Mouse (Mus musculus): ENCODE results near the gene Bmt2. TPM values are rescaled to one million over a fixed set of nuclear protein-coding genes. Genes with fewer than 3 reads are reported as not detected.

The Bmt2 gene
- polyA plus RNA-seq, 1 experiment from 2014 or later = 9.7 TPM

- DNase-seq (ENCODE audit: low spot score) = no peak
- no peak overlapping the region for H3K4me2 ChIP-seq (replicated peaks; ENCODE audit: low read depth, low read length)
- ATAC-seq = no peak
- no peak overlapping the region for H3K27ac ChIP-seq (ENCODE audit: low read length)
- H3K4me1 ChIP-seq (ENCODE audit: insufficient read depth, low read depth, low read length) = no peaks in the 10 kb centered on the region
- TF ChIP-seq CTCF (IDR thresholded peaks at IDR 0.05) (no peak), EP300 (IDR thresholded peaks at IDR 0.05) (no peak)
- no peaks in the 10 kb centered on the region for H3K36me3 ChIP-seq (ENCODE audit: insufficient read depth, low read length)
- H3K27me3 ChIP-seq (replicated peaks; ENCODE audit: insufficient read depth, low read length) = no peaks in the 10 kb centered on the region
- H3K9me3 ChIP-seq (ENCODE audit: low read length) = no peaks in the 10 kb centered on the region
- H3K4me3 ChIP-seq (ENCODE audit: low read depth, low read length) = no peak overlapping the region
- no peak overlapping the region for H3K9ac ChIP-seq (replicated peaks; ENCODE audit: low read depth)
These were observed 12.6 kb upstream of the Bmt2 start for GRCm38 (mm10) chr6:13690398-13690797.

DNA sequence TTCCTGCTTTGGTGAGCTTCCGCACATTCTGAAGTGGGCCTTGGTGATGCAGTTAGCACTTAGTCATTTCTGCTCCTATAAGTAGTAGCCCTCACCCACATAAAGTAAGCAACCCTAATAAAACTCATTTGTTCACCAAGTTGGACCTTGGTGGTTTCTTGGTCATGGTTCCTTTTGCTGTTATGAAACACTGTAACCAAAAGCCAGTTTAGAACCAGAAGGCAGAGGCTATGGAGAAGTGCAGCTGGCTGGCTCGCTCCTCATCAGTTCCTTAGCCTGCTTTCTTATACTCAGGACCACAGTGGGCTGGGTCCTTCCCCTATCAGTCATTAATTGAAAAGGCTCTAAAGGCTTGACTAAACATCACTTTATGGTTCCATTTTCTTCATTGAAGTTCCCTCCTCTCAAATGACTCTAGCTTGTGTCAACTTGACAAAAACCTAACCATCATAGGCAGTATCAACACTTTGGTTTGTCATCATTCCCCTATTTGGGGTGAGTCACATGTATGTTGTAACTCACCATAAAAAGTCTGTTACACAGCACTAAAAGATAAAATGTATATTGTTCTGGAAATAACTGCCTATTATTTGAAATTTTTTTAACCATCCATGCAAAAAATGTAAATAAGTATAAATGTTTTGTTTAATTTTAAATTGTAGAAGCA, 6.3 kb upstream of the Bmt2 start:
- Histone ChIP-seq H3K9ac (replicated peaks; ENCODE audit: low read depth) (no peak overlapping the region), H3K4me1 (ENCODE audit: insufficient read depth, low read depth, low read length) (no peaks in the 10 kb centered on the region), H3K9me3 (ENCODE audit: low read length) (no peaks in the 10 kb centered on the region), H3K36me3 (ENCODE audit: insufficient read depth, low read length) (no peaks in the 10 kb centered on the region), H3K4me3 (ENCODE audit: low read depth, low read length) (no peak overlapping the region), H3K27ac (ENCODE audit: low read length) (no peak overlapping the region), H3K27me3 (replicated peaks; ENCODE audit: insufficient read depth, low read length) (no peaks in the 10 kb centered on the region), H3K4me2 (replicated peaks; ENCODE audit: low read depth, low read length) (no peak overlapping the region)
- ATAC-seq = no peak
- TF ChIP-seq CTCF (IDR thresholded peaks at IDR 0.05) (no peak), EP300 (IDR thresholded peaks at IDR 0.05) (no peak)
- WGBS = 85% methylated on average over 2 of the region's 2 CpGs
- no peak for DNase-seq (ENCODE audit: low spot score)

DNA sequence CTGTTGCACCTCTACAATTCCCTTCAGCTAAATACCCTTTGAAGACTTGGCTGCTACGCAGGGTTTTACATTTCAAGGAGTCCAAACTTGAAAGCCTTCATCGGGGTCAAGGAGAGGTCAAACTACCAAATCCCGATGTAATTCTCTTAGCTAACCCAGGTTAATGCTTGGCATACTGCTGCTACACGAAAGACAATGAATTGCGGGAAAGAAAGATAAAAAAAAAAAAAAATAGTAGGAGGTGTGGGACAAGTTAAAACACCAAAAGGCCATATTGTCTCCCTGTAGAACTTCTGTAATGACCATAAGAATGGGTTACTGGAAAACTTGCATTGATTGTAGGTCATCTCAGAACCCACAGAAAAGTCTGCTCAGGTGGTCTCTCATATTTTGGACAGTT, 583 bp upstream of the Bmt2 start:
- 15% methylated on average over 5 of the region's 5 CpGs for WGBS
- DNase-seq (ENCODE audit: low spot score) (no peak), ATAC-seq (no peak)
- Histone ChIP-seq H3K36me3 (ENCODE audit: insufficient read depth, low read length) (no peaks in the 10 kb centered on the region), H3K9me3 (ENCODE audit: low read length) (no peaks in the 10 kb centered on the region), H3K9ac (replicated peaks; ENCODE audit: low read depth) (no peak overlapping the region), H3K27ac (ENCODE audit: low read length) (no peak overlapping the region), H3K4me3 (ENCODE audit: low read depth, low read length) (peak overlapping the region; percentile 94), H3K4me1 (ENCODE audit: insufficient read depth, low read depth, low read length) (peaks cover 3% of the 10 kb centered on the region; the same call in 1 of the 2 replicates), H3K27me3 (replicated peaks; ENCODE audit: insufficient read depth, low read length) (no peaks in the 10 kb centered on the region), H3K4me2 (replicated peaks; ENCODE audit: low read depth, low read length) (peak overlapping the region; percentile 76)
- TF ChIP-seq EP300 (IDR thresholded peaks at IDR 0.05) (no peak), CTCF (IDR thresholded peaks at IDR 0.05) (no peak)

DNA sequence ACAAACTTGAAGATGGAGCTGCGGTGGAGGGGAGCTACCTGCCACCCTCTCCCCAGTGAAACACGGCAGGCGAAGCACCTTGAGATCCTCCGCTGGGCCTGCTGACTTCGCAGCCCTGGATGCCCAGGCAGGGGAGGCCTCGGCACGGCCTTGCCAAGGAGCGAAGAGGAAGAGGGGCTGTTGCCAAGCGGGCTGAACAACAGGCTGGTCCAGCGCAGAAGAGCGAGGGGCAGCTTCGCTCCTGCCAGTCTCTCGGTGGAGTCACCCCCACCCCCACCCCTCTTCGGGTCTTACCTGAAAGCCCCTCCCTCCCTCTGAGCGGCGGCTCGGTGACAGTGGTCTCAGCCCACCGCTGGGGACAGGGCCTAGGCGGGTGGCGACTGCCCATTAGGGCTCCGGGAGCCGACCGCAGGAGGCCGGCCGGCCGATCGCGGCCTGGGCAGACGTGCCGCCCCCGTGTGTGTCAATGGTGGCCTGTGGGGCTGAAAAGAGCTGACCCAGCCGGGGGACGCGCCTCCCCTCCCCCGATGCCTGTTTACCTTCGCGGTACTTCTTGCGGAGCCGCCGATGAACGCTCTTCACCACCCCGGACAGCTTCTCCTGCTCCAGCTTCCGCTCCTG, 515 bp downstream of the Bmt2 start:
- TF ChIP-seq CTCF (IDR thresholded peaks at IDR 0.05) (0 out of 2 replicates have a peak, but pooled peaks have one; percentile 9), EP300 (IDR thresholded peaks at IDR 0.05) (no peak)
- DNase-seq (ENCODE audit: low spot score) = peak; percentile 62
- Histone ChIP-seq H3K4me3 (ENCODE audit: low read depth, low read length) (peak overlapping the region; percentile 94), H3K9me3 (ENCODE audit: low read length) (no peaks in the 10 kb centered on the region), H3K4me2 (replicated peaks; ENCODE audit: low read depth, low read length) (peak overlapping the region; percentile 76), H3K36me3 (ENCODE audit: insufficient read depth, low read length) (no peaks in the 10 kb centered on the region), H3K27ac (ENCODE audit: low read length) (peak overlapping the region; percentile 87), H3K4me1 (ENCODE audit: insufficient read depth, low read depth, low read length) (peaks cover 3% of the 10 kb centered on the region; the same call in 1 of the 2 replicates), H3K9ac (replicated peaks; ENCODE audit: low read depth) (peak overlapping the region; percentile 80), H3K27me3 (replicated peaks; ENCODE audit: insufficient read depth, low read length) (no peaks in the 10 kb centered on the region)
- peak; percentile 57 for ATAC-seq
- WGBS = 0% methylated on average over 19 of the region's 43 CpGs

- H3K4me1 ChIP-seq (ENCODE audit: insufficient read depth, low read depth, low read length) = peaks cover 3% of the 10 kb centered on the region; the same call in 1 of the 2 replicates
- no peak for ATAC-seq
- H3K9ac ChIP-seq (replicated peaks; ENCODE audit: low read depth) = no peak overlapping the region
- H3K4me2 ChIP-seq (replicated peaks; ENCODE audit: low read depth, low read length) = peak overlapping the region; percentile 76; the same call in 1 of the 2 replicates
- no peak overlapping the region for H3K27ac ChIP-seq (ENCODE audit: low read length)
- H3K9me3 ChIP-seq (ENCODE audit: low read length) = no peaks in the 10 kb centered on the region
- TF ChIP-seq EP300 (IDR thresholded peaks at IDR 0.05) (no peak), CTCF (IDR thresholded peaks at IDR 0.05) (no peak)
- no peaks in the 10 kb centered on the region for H3K27me3 ChIP-seq (replicated peaks; ENCODE audit: insufficient read depth, low read length)
- DNase-seq (ENCODE audit: low spot score) = no peak
- no peaks in the 10 kb centered on the region for H3K36me3 ChIP-seq (ENCODE audit: insufficient read depth, low read length)
- H3K4me3 ChIP-seq (ENCODE audit: low read depth, low read length) = no peak overlapping the region
These were observed 1.6 kb downstream of the Bmt2 start for GRCm38 (mm10) chr6:13676196-13676595.

DNA sequence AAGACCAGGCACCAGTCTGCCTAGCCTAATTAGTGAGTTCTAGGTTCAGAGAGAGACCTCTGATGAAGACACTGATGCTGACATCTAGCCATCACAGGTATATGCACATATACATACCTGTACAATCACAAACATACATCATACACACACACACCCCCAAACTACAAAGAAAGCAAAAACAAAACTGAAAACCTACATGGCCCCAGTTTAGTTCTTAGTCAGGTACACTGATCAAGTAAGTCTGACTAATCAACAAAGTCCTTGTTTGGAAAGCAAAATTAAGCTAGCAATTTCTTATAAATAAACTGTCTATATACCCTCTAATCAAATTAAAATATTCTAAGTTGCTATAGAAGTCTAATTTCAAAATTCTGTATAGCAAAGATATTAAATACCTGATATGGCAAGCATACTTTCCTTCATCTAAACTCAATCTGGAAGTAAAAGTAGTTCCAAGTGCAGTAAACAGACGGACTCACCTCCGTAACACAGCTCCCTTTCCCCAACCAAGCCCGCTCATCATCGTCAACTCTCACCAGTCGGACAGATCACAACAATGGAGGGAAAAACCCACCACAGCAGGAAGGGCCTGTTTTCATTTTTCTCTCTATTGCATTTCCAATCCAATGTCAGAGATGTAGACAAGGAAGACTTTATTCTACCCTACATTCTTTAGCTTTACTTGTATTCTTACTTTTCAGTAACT, 3.0 kb downstream of the Bmt2 start:
- Histone ChIP-seq H3K27me3 (replicated peaks; ENCODE audit: insufficient read depth, low read length) (no peaks in the 10 kb centered on the region), H3K4me1 (ENCODE audit: insufficient read depth, low read depth, low read length) (peaks cover 3% of the 10 kb centered on the region; the same call in 1 of the 2 replicates), H3K9me3 (ENCODE audit: low read length) (no peaks in the 10 kb centered on the region), H3K4me3 (ENCODE audit: low read depth, low read length) (no peak overlapping the region), H3K27ac (ENCODE audit: low read length) (no peak overlapping the region), H3K36me3 (ENCODE audit: insufficient read depth, low read length) (no peaks in the 10 kb centered on the region), H3K9ac (replicated peaks; ENCODE audit: low read depth) (no peak overlapping the region), H3K4me2 (replicated peaks; ENCODE audit: low read depth, low read length) (no peak overlapping the region)
- ATAC-seq = no peak
- no peak for DNase-seq (ENCODE audit: low spot score)
- WGBS = 83% methylated on average over 5 of the region's 5 CpGs
- TF ChIP-seq CTCF (IDR thresholded peaks at IDR 0.05) (no peak), EP300 (IDR thresholded peaks at IDR 0.05) (no peak)

All from lung, postnatal 0 days (tissue).